Mouse (Mus musculus): ENCODE results near the gene C1qtnf6.

Gene C1qtnf6

GRCm38 (mm10) chr15:78530671-78531450, at the start of gene C1qtnf6:
C1qtnf6 (minus strand) TSS chr15:78531416.
- peak; percentile 87 for DNase-seq (ENCODE audit: low spot score in 2 of 2)

- DNase-seq (ENCODE audit: low spot score in 2 of 2), result no peak
These were observed 45.1 kb upstream of the C1qtnf6 start for GRCm38 (mm10) chr15:78576284-78576810.

GRCm38 (mm10) chr15:78572658-78573397, 41.6 kb upstream of the C1qtnf6 start, which contains the start of gene Rac2:
Rac2 (minus strand) TSS chr15:78572783.
- DNase-seq (ENCODE audit: low spot score in 2 of 2), result peak in 1 of 2 experiments; percentile 36

GRCm38 (mm10) chr15:78572270-78572600, 41.0 kb upstream of the C1qtnf6 start:
- DNase-seq (ENCODE audit: low spot score in 2 of 2), result no peak

GRCm38 (mm10) chr15:78571554-78572269, 40.5 kb upstream of the C1qtnf6 start:
- peak in 1 of 2 experiments; percentile 27 for DNase-seq (ENCODE audit: low spot score in 2 of 2)

- no peak for DNase-seq (ENCODE audit: low spot score in 2 of 2)
These were observed 39.0 kb upstream of the C1qtnf6 start for GRCm38 (mm10) chr15:78570170-78570569.

GRCm38 (mm10) chr15:78567608-78568120, 36.4 kb upstream of the C1qtnf6 start:
- DNase-seq (ENCODE audit: low spot score in 2 of 2), result no peak

- DNase-seq (ENCODE audit: low spot score in 2 of 2), result no peak
These were observed 33.7 kb upstream of the C1qtnf6 start for GRCm38 (mm10) chr15:78564764-78565435.

- DNase-seq (ENCODE audit: low spot score in 2 of 2), result no peak
These were observed 32.7 kb upstream of the C1qtnf6 start for GRCm38 (mm10) chr15:78563937-78564336.

- DNase-seq (ENCODE audit: low spot score in 2 of 2), result no peak
These were observed 32.1 kb upstream of the C1qtnf6 start for GRCm38 (mm10) chr15:78563344-78563743.

- DNase-seq (ENCODE audit: low spot score in 2 of 2), result no peak
These were observed 28.1 kb upstream of the C1qtnf6 start for GRCm38 (mm10) chr15:78559141-78559979.

GRCm38 (mm10) chr15:78557693-78558535, 26.7 kb upstream of the C1qtnf6 start:
- DNase-seq (ENCODE audit: low spot score in 2 of 2), result no peak

- DNase-seq (ENCODE audit: low spot score in 2 of 2), result peak in 1 of 2 experiments; percentile 41
These were observed 23.5 kb upstream of the C1qtnf6 start for GRCm38 (mm10) chr15:78554545-78555313.

- DNase-seq (ENCODE audit: low spot score in 2 of 2), result no peak
These were observed 18.0 kb upstream of the C1qtnf6 start for GRCm38 (mm10) chr15:78549189-78549734.

- DNase-seq (ENCODE audit: low spot score in 2 of 2), result no peak
These were observed 17.5 kb upstream of the C1qtnf6 start for GRCm38 (mm10) chr15:78548711-78549110.

GRCm38 (mm10) chr15:78548336-78548665, 17.1 kb upstream of the C1qtnf6 start:
- DNase-seq (ENCODE audit: low spot score in 2 of 2), result no peak

- peak; percentile 30 to 56 for DNase-seq (ENCODE audit: low spot score in 2 of 2)
These were observed 16.5 kb upstream of the C1qtnf6 start for GRCm38 (mm10) chr15:78547415-78548335.

Data from heart, adult 9 months (tissue).